Mouse (Mus musculus) hindbrain, embryonic 12.5 days (tissue): ENCODE measurements around the gene Olfr410. TPM values are rescaled to one million over a fixed set of nuclear protein-coding genes. Genes with fewer than 3 reads are reported as not detected.
A peak's percentile ranks its signal among the peaks of the same experiment; 100 is the strongest.

Experiments used
- ATAC-seq: fragments of 200-750 bp; cut with Nextera tagmentation; 2 replicates; pipeline ENCODE4 v1.8.0; 2017; ENCODE audit warnings: moderate TSS enrichment; ENCODE audit not compliant: low FRiP score
- H3K27ac ChIP-seq: fragments of 300-500 bp; sonication (generic); 2 replicates; pipeline ENCODE4 v1.5.1; 2016; ENCODE audit warnings: mild to moderate bottlenecking
- H3K27me3 ChIP-seq: fragments of 300-500 bp; sonication (generic); 2 replicates; pipeline ENCODE4 v1.6.1; 2016; ENCODE audit warnings: mild to moderate bottlenecking
- H3K36me3 ChIP-seq: fragments of 300-500 bp; sonication (generic); 2 replicates; pipeline ENCODE4 v1.6.1; 2016; ENCODE audit warnings: mild to moderate bottlenecking
- H3K4me1 ChIP-seq: fragments of 300-500 bp; sonication (generic); 2 replicates; pipeline ENCODE4 v1.6.1; 2016
- H3K4me2 ChIP-seq: fragments of 300-500 bp; sonication (generic); replicated peaks from 2 replicates; pipeline ENCODE4 v1.6.1; 2016; ENCODE audit warnings: mild to moderate bottlenecking
- H3K4me3 ChIP-seq: fragments of 300-500 bp; sonication (generic); 2 replicates; pipeline ENCODE4 v1.5.1; 2016; ENCODE audit warnings: mild to moderate bottlenecking
- H3K9ac ChIP-seq: fragments of 300-500 bp; sonication (generic); 2 replicates; pipeline ENCODE4 v1.6.1; 2016; ENCODE audit warnings: mild to moderate bottlenecking, moderate library complexity
- H3K9me3 ChIP-seq: fragments of 300-500 bp; sonication (generic); replicated peaks from 2 replicates; pipeline ENCODE4 v1.6.1; 2016; ENCODE audit warnings: mild to moderate bottlenecking
- WGBS: fragments of 180-500 bp; shearing (Covaris S2); methylation state at CpG from one replicate; pipeline ENCODE4 v1.1.7; 2016; 5-methylcytosine and 5-hydroxymethylcytosine counted together
- polyA plus RNA-seq: library from polyadenylated mRNA; unstranded; fragments of >200 nt; fragmentation: Nextera tagmentation; extraction: Ambion mirVana; gene quantifications from 2 replicates; pipeline ENCODE4 v1.2.1, GENCODE M21; 2016

Gene Olfr410
- not detected in 2 replicates for polyA plus RNA-seq

DNA sequence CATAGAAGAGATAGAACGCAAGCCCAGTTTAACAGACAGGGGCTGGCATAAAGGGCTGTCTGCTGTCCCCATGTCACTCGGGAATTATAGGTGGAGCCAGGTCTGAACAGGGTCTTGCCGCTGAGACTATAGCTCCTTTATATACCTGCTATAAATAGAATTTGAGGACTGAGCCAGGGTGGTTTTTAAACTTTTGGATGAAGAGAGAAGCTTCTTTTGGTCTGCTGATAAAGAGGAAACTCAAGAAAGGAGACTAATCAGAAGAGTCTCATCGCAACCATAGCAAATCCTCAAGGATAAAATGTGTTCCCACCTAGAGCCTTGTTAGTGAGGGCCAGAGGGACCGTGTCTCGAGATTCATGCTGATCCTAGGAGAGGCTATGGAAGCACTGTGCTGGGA, at the start of gene Olfr410:
Olfr410 (minus strand) TSS at position 101 of the 400 bp plus-strand sequence.
- H3K9me3 ChIP-seq = no peaks in the 10 kb centered on the region
- no peak for ATAC-seq
- WGBS = 85% methylated on average over 6 of the region's 6 CpGs
- H3K36me3 ChIP-seq = no peaks in the 10 kb centered on the region
- no peak within 1 kb of the TSS for H3K27ac ChIP-seq
- no peaks in the 10 kb centered on the region for H3K27me3 ChIP-seq
- H3K4me2 ChIP-seq = no peak within 1 kb of the TSS
- H3K4me3 ChIP-seq = no peak within 1 kb of the TSS
- H3K4me1 ChIP-seq = no peaks in the 10 kb centered on the region
- no peak within 1 kb of the TSS for H3K9ac ChIP-seq

DNA sequence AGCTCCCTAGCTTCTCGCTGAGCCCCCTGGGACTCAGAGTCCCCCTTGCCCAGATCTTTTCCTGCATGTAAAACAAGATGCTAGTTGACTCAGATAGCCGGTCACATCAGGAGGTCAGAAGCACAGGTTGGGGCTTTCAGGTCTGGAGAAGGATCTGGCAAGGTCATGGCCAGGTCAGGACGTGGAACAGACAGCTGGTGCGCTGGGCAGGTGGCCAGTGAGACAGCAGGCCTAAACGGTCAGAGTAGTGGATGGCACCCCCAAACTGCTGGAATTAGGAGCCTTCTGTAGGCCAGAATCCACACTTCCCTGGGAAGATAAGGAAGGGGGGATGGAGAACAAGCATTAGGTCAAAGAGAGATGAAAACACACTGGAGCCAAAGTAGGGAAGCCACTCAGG, 49.4 kb upstream of the Olfr410 start:
- Histone ChIP-seq H3K27me3 (no peaks in the 10 kb centered on the region; the same call in 1 of the 2 replicates), H3K36me3 (0 out of 2 replicates have a peak, but pooled peaks cover 10% of the 10 kb centered on the region), H3K4me1 (no peaks in the 10 kb centered on the region), H3K4me3 (no peak overlapping the region), H3K9me3 (no peaks in the 10 kb centered on the region), H3K4me2 (no peak overlapping the region), H3K27ac (no peak overlapping the region), H3K9ac (no peak overlapping the region)
- no peak for ATAC-seq
- 75% methylated on average over 5 of the region's 5 CpGs for WGBS

DNA sequence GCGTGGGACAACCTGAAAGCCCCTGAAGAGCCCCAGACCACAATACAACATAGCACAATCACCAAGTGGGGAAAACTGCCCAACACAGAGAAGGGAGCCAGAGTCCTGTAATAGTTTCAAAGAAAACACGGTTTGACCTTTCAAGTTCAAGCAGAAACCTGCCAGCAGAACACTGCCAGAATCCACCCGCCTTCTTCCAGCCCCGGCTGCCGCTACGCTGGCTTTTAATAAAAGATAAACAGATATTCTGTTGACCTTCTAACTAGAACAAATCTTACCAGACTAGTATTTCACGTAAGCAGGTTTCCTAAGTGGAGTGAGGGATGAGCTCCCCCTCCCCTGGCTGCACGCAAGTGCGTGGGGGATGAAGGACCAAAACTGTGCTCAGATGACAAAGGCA, 47.8 kb upstream of the Olfr410 start:
- Histone ChIP-seq H3K27me3 (no peaks in the 10 kb centered on the region; the same call in 1 of the 2 replicates), H3K27ac (no peak overlapping the region), H3K4me3 (no peak overlapping the region), H3K4me1 (no peaks in the 10 kb centered on the region), H3K36me3 (0 out of 2 replicates have a peak, but pooled peaks cover 3% of the 10 kb centered on the region), H3K9me3 (no peaks in the 10 kb centered on the region), H3K9ac (no peak overlapping the region), H3K4me2 (no peak overlapping the region)
- ATAC-seq = no peak
- WGBS = 83% methylated on average over 9 of the region's 9 CpGs

DNA sequence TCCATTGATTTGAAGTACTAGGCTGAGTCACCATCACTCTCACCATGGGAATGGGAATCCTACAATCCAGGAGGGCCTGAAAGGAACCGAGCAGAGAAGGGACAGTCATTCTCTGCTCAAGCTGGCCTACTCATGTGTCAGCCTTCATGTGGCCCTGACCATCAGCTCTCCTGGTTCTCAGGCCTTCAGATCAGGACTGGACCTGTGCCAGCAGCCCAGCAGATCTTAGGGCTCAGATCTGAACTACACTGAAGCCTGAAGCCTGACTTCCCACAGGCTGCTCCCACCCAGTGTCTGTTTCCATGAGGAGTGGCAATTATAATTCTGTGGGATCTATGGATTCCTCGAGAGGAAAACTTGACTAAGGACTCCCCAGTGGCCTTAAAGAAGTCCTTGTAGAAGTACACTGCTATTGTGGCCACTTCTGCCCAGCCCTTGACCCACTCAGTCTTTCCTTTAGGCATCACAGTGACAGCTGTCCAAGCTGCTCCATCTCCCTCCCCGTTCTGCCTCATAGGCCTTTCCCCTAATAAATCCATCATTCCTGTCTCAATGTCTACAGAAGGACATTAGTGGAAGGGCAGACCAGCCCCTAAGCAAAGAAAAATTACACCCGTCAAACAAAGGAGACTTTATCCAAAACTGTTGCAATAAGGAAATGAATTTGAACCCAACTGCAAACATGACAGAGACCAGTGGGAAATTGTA, 41.5 kb upstream of the Olfr410 start:
- H3K27ac ChIP-seq = no peak overlapping the region
- no peak overlapping the region for H3K4me3 ChIP-seq
- no peak for ATAC-seq
- H3K9me3 ChIP-seq = no peaks in the 10 kb centered on the region
- H3K4me1 ChIP-seq = no peaks in the 10 kb centered on the region
- no peaks in the 10 kb centered on the region for H3K27me3 ChIP-seq
- H3K36me3 ChIP-seq = no peaks in the 10 kb centered on the region
- no peak overlapping the region for H3K4me2 ChIP-seq
- H3K9ac ChIP-seq = no peak overlapping the region
- WGBS = 64% methylated on average over 4 of the region's 4 CpGs

DNA sequence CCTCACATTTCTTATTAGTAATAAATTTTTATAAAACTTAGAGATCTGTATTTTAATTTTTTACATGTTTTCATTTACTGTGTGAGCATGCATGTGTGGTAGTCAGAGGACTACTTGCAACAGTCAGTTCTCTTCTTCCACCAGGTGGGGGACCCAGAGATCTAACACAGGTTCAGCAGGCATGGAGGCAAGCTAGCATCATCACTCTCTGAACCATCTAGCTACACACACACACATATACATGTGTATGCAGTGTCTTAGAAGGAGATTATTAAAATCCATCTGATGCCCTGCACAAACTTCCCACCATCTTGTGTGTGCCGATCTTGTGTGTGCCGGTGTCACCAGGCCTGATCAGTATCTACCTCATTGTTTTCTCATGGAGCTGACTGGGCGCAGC, 39.0 kb upstream of the Olfr410 start:
- Histone ChIP-seq H3K27ac (no peak overlapping the region), H3K9ac (no peak overlapping the region), H3K4me2 (no peak overlapping the region), H3K9me3 (no peaks in the 10 kb centered on the region), H3K36me3 (no peaks in the 10 kb centered on the region), H3K27me3 (peaks cover 4% of the 10 kb centered on the region; the same call in 1 of the 2 replicates), H3K4me1 (no peaks in the 10 kb centered on the region), H3K4me3 (no peak overlapping the region)
- ATAC-seq = peak; percentile 77
- WGBS = 75% methylated on average over 3 of the region's 3 CpGs

DNA sequence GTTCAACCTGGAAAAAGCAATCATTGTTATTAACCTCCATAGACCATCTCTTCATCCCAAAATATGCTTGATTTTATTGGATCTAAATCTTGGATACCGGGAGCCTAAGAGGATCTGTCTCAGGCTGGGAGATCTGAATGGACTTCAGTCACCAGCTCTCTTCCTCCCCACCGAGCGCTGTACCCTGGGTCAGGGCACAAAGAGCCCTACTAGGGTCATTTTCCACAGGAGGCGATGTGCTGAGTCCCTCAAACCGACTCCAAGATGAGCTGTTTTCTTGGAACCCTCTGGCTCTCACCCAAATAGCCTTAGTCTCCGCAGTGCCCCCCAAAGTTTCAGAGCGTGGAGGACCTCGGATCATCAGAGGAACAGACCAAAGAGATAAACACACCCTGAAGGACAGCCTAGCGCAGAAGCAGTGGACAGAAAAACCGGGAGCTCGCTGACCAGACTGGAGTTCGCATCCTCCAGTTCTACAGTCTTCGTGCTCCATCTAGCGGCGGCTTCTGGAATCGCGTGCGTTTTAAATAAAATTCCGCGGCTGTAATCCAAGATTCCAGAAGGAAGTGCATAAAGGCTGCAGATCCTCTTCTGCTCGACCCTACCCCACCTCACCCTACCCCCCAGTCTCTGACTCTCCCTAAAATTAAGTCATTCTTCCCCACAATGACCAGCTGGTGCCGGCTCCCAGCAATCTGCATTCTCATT, 33.7 kb upstream of the Olfr410 start:
- H3K9ac ChIP-seq = no peak overlapping the region
- no peaks in the 10 kb centered on the region for H3K36me3 ChIP-seq
- H3K4me2 ChIP-seq = no peak overlapping the region
- peak; percentile 64 for ATAC-seq
- 12% methylated on average over 22 of the region's 22 CpGs for WGBS
- H3K27ac ChIP-seq = no peak overlapping the region
- no peaks in the 10 kb centered on the region for H3K4me1 ChIP-seq
- peaks cover 8% of the 10 kb centered on the region; the same call in 1 of the 2 replicates for H3K27me3 ChIP-seq
- no peak overlapping the region for H3K4me3 ChIP-seq
- H3K9me3 ChIP-seq = no peaks in the 10 kb centered on the region

DNA sequence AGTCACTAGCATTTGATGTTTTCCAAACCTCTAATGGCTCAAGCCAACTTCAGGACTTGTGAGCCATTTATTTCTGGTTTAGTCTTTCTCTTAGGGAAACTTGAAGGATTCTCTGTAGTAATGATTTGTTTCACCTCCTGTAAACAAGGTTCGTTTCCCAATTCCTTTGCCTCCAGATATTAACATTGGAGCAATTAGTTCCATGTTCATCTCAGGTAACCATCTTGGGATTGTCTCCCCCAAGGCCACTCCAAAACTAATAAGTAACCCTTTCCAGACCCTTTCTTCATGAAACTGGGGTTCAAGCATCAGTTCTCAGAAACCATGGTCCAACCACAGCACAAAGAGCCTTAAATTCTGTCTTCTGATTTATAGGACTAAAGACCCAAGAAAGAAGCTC, 23.9 kb upstream of the Olfr410 start, which contains the start of gene Olfr412:
Olfr412 (plus strand) TSS at position 301 of the 400 bp plus-strand sequence.
- H3K36me3 ChIP-seq = no peaks in the 10 kb centered on the region
- no peaks in the 10 kb centered on the region for H3K4me1 ChIP-seq
- H3K27ac ChIP-seq = no peak within 1 kb of the TSS
- no peaks in the 10 kb centered on the region for H3K27me3 ChIP-seq
- ATAC-seq = no peak
- H3K9me3 ChIP-seq = no peaks in the 10 kb centered on the region
- H3K4me2 ChIP-seq = no peak within 1 kb of the TSS
- no peak within 1 kb of the TSS for H3K9ac ChIP-seq
- no peak within 1 kb of the TSS for H3K4me3 ChIP-seq
- WGBS = 77% methylated on average over 1 of the region's 1 CpGs

DNA sequence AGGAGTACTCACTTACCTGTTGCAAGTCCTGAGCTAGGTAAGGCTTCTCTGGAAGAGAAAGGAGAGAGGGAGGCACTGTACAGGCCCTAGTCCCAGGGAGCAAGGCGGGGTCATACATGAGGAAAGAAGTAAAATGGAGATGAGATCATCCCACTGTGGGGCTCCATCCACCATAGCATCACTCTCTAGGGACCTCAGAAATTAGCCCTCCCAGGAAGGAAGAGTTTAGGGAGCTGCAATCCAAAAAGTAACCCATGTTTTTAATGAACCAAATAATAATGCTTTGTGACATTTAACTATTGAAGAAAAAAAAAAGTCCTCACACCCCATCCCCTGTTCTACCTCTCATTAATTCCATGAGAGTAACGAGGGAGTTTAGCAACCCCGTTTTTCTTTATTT, 14.7 kb upstream of the Olfr410 start, which contains the start of gene Olfr411:
Olfr411 (minus strand) TSS at position 101 of the 400 bp plus-strand sequence.
- Histone ChIP-seq H3K9ac (no peak within 1 kb of the TSS), H3K4me1 (no peaks in the 10 kb centered on the region), H3K9me3 (no peaks in the 10 kb centered on the region), H3K36me3 (no peaks in the 10 kb centered on the region), H3K27ac (no peak within 1 kb of the TSS), H3K4me2 (no peak within 1 kb of the TSS), H3K27me3 (no peaks in the 10 kb centered on the region), H3K4me3 (no peak within 1 kb of the TSS)
- ATAC-seq = no peak
- WGBS = 81% methylated on average over 3 of the region's 3 CpGs

DNA sequence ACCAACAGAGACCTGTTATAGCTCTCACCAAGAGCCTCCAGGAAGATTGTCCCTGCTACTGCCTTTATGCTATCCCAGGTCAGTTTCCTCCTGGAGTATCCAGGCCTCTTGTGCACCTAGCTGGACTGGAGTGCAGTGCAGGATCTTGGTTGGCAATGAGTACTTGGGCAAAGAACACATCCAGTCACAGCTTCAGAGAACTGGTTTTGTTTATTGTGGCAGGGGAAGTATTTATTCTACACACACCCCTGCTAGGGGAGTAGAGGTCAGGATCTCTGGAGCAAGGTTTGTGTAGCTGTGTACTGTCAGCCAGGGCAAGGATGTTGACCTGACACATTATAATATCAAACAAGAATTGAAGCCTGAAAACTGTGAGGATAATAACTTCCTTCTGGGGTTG, 9.1 kb downstream of the Olfr410 start:
- Histone ChIP-seq H3K27ac (no peak overlapping the region), H3K4me2 (no peak overlapping the region), H3K9ac (no peak overlapping the region), H3K27me3 (no peaks in the 10 kb centered on the region), H3K9me3 (no peaks in the 10 kb centered on the region; the same call in 1 of the 2 replicates), H3K4me1 (no peaks in the 10 kb centered on the region), H3K36me3 (no peaks in the 10 kb centered on the region), H3K4me3 (no peak overlapping the region)
- ATAC-seq = no peak

DNA sequence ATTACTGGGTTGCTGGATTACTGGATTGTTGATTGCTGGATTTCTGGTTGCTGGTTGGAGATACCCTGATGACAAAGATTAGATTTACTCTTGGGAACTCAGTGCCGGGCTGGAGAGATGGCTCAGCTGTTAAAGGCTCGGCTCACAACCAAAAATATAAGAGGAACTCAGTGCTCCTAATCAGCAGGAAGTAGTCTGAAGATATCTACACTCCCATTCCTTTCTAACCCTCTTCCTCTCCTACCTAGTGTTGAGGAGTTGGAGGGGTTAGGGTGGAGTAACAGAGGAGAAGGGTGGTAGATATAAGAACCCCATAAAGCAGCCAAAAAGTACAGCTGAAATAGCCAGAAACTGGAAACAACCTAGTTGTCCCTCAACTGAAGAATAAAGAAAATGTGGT, 11.8 kb downstream of the Olfr410 start:
- H3K36me3 ChIP-seq = no peaks in the 10 kb centered on the region
- no peaks in the 10 kb centered on the region for H3K4me1 ChIP-seq
- no peak overlapping the region for H3K4me3 ChIP-seq
- no peak for ATAC-seq
- H3K9me3 ChIP-seq = no peaks in the 10 kb centered on the region; the same call in 1 of the 2 replicates
- H3K4me2 ChIP-seq = no peak overlapping the region
- no peak overlapping the region for H3K27ac ChIP-seq
- 88% methylated on average over 2 of the region's 2 CpGs for WGBS
- no peaks in the 10 kb centered on the region for H3K27me3 ChIP-seq
- no peak overlapping the region for H3K9ac ChIP-seq

DNA sequence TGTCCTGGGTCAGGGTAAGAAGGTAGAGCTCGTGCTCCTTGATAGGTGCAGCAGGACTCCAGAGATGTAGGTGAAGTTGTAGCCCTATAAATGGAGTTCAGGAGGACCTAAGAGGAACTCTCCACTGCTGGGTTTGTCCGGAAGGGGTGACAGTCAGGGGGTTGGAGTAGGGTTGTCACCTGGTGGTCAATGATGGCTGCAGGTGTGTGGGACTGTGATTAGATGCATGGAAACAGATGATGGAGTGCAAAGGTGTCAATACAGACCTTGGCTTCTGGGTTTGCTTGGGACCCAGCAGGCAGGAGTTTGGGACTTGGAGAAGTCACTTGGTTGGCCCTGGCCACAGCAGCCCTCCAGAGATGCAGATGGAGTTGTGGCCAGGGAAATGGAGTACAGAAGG, 50.6 kb downstream of the Olfr410 start:
- Histone ChIP-seq H3K9me3 (no peaks in the 10 kb centered on the region; the same call in 1 of the 2 replicates), H3K27ac (no peak overlapping the region), H3K4me1 (no peaks in the 10 kb centered on the region), H3K27me3 (no peaks in the 10 kb centered on the region), H3K36me3 (no peaks in the 10 kb centered on the region), H3K4me3 (no peak overlapping the region), H3K4me2 (no peak overlapping the region), H3K9ac (no peak overlapping the region)
- no peak for ATAC-seq
- WGBS = 77% methylated on average over 2 of the region's 2 CpGs

DNA sequence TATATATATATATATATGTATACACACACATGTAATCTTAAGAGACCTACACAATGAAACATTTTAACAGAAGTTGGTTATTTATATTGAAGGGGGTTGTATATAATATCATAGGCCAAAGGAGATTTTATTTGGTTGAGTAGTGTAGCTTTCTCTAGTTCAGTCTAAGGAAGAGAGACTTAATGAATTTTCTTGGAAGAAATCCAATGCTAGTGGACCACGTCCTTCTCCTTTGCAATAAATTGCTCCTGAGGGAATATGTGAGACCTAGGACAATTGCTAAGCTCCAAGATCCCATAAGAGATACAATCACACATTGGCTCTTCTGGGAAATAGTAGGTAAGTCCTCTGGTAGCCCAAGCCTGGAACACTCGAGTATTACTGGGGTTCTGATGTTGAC, 54.4 kb downstream of the Olfr410 start, which contains the start of gene Olfr59:
Olfr59 (plus strand) TSS at position 301 of the 400 bp plus-strand sequence.
- peaks cover 8% of the 10 kb centered on the region; the same call in 1 of the 2 replicates for H3K9me3 ChIP-seq
- no peaks in the 10 kb centered on the region for H3K27me3 ChIP-seq
- H3K4me2 ChIP-seq = no peak within 1 kb of the TSS
- no peak for ATAC-seq
- no peak within 1 kb of the TSS for H3K4me3 ChIP-seq
- H3K27ac ChIP-seq = no peak within 1 kb of the TSS
- H3K9ac ChIP-seq = no peak within 1 kb of the TSS
- H3K4me1 ChIP-seq = no peaks in the 10 kb centered on the region
- WGBS = 65% methylated on average over 2 of the region's 2 CpGs
- no peaks in the 10 kb centered on the region for H3K36me3 ChIP-seq
